Mouse (Mus musculus) liver, embryonic 14 days (tissue): ENCODE measurements around the gene Fbll1. TPM values are rescaled to one million over a fixed set of nuclear protein-coding genes. Genes with fewer than 3 reads are reported as not detected.

Experiments used
- polyA plus RNA-seq: library from polyadenylated mRNA; depleted of rRNA; stranded (reverse); fragments of >200 nt; gene quantifications from 2 replicates; pipeline ENCODE4 v1.2.3, GENCODE M21; 2012; rRNA removed

The Fbll1 gene
- not detected in 2 replicates for polyA plus RNA-seq

GRCm38 (mm10) chr11:35798874-35799273 is at the start of gene Fbll1:
Gene Fbll1 (minus strand): TSS chr11:35798884.

GRCm38 (mm10) chr11:35834022-35834760 is 35.5 kb upstream of the Fbll1 start, which contains the start of gene Rars:
Gene Rars (minus strand): TSS chr11:35834506.

GRCm38 (mm10) chr11:35769188-35769745 is 29.4 kb downstream of the Fbll1 start, which contains the start of gene Pank3:
Gene Pank3 (plus strand): TSS chr11:35769484.

Other genes starting within 250 kb of the Fbll1 start
- 4.2 and 5.0 TPM in 2 replicates for gene Pank3, start 29.4 kb downstream of the Fbll1 start, polyA plus RNA-seq
- gene Rars, start 35.6 kb upstream of the Fbll1 start, polyA plus RNA-seq = 37.4 and 41.2 TPM in 2 replicates
- 2.8 and 3.1 TPM in 2 replicates for gene Wwc1, start 181.6 kb upstream of the Fbll1 start, polyA plus RNA-seq